Mouse (Mus musculus) adrenal gland, postnatal 4 days (tissue): ENCODE data around the gene Tmem185b. TPM values are rescaled to one million over a fixed set of nuclear protein-coding genes. Genes with fewer than 3 reads are reported as not detected.

Source experiments
- DNase-seq, 2 experiments: peaks; one replicate each; pipeline ENCODE4 v3.0.0; 2021 to 2022; ENCODE audit warnings: low spot score in 2 of 2, mixed read lengths in 2 of 2
- long read RNA-seq, 2 experiments: library from polyadenylated mRNA; stranded (forward); transcript quantifications; one replicate each; pipeline ENCODE4 v2.0.0; 2021
- total RNA-seq, 2 experiments: library from RNA; stranded (reverse); gene quantifications; 2 replicates each; pipeline ENCODE4 v1.2.3; 2021

The Tmem185b gene
- total RNA-seq = 10 to 100 TPM; 20.3 to 21.3 TPM
- long read RNA-seq, experiment 1, transcript Tmem185b-202 (1 exons, 2,824 nt) = major isoform, 21 of 21 reads
- long read RNA-seq, experiment 1, partial matches to known transcripts = 0 of 21 reads
- long read RNA-seq, experiment 1, other reads (novel, unspliced or antisense) = 0 of 21 reads
- long read RNA-seq, experiment 2, transcript Tmem185b-202 (1 exons, 2,824 nt) = major isoform, 24 of 25 reads
- long read RNA-seq, experiment 2, partial matches to known transcripts = 0 of 25 reads
- long read RNA-seq, experiment 2, other reads (novel, unspliced or antisense) = 0 of 25 reads

- peak; percentile 78 to 92 for DNase-seq
Observed at GRCm38 (mm10) chr1:119525689-119526591, at the start of gene Tmem185b. Gene Tmem185b (plus strand): TSS chr1:119526160.

DNA sequence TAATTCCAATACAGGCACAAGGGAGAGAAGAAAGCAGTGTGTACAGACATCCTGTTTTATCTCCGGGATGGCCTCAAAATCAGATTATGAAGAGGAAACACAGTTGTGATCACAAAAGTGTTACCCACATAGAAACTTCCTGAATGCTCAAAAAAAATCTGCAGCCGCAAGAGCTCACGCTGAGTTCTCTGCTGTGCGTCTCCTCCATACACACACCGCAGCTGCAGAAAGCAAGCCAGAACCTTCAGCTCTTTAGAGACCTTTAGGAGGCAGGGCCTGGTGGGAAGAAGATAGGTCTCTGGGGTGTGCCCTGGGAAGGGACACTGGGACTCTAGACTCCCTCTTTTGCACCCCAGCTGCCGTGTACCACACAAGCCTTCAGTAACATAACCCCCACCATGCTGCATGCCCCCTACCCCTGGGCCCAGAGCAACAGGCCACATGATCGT lies 49.0 kb upstream of the Tmem185b start:
- no peak for DNase-seq

DNA sequence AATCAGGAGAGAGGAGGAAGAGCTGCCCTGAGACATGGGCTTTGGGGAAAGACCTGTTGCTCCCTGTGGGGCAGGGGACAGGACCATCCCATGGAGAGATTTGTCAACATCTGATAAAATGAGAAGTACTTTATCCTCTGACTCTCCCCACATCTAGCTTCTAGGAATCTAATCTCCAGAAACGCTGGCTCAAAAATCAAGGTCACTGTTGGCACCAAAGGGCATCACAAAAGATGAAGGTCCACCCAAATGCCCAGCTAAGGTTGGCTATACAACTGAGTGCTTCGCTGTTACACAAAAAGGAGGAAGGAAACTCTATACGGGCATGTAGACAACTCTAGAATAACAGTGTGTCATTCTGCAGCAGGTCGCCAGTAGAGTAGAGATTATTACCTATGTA lies 46.3 kb upstream of the Tmem185b start:
- DNase-seq = no peak

- DNase-seq = no peak
Observed at GRCm38 (mm10) chr1:119480678-119481077, 45.3 kb upstream of the Tmem185b start.

- DNase-seq = no peak
Observed at GRCm38 (mm10) chr1:119481205-119481932, 44.6 kb upstream of the Tmem185b start.

DNA sequence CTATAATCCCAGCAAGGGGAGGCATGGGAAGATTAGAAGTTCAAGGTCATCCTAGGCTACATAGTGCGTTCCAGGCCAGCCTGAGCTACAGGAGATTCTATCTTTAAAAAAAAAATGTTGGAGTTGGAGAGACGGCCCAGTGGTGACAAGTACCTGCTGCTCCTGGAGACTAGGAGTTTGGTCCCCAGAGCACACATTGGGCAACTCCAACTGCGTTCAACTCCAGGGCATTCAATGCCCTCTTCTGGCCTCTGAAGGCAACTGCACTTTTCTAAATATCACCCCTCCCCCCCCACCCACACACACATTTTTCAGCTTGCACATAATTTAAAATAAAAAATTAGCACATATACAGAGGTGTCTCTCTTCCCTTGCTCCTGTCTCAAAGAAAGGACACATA lies 43.1 kb upstream of the Tmem185b start:
- DNase-seq = no peak

GRCm38 (mm10) chr1:119484457-119484856 lies 41.5 kb upstream of the Tmem185b start:
- DNase-seq = no peak

DNA sequence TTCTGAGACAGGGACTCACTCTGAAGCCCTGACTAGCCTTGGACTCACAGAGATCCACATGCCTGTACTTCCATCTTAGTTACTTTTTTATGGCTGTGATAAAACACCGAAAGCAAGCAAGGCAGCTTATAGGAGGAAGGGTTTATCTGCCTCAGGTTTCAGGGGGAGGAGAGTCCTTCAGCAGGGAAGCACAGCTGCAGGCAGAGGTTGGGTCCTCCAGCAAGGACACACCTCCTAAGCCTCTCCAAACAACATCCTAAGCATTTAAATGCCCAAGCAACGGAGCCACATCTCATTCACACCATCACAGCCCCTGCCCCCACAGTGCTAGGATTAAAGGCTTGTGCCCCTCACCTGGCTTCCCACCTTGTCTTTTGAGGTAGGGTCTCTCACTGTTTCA lies 40.1 kb upstream of the Tmem185b start:
- no peak for DNase-seq

DNA sequence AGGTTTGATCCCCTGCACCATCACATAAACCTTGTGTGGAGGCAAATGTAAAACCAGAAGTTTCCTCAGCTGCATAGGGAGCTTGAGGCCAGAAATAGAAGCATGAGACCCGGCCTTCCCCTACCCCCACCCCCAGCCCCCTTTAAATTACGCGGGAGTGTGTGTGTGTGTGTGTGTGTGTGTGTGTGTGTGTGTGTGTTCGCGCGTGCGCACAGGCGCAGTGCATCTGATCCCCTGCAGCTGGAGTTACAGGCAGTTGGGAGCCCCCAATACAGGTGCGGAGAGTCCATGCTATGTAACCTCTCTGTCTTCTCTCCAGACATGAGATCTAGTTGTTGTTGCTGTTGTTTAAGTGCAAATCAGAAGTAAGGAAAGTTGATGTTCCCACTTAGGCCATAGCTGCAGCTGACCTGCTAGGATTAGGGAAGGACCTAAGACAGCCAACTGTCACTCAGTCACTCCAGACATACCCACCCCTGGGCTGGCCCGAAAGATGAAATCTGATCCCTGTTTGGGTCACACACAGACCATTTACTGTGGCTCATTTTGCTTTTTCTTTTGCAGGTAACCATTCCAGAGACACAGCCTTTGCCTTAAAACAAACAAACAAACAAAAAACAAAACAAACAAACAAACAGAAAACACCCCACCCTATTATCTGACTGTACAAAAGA lies 37.9 kb upstream of the Tmem185b start:
- no peak for DNase-seq

GRCm38 (mm10) chr1:119490765-119491164 lies 35.2 kb upstream of the Tmem185b start:
- DNase-seq = no peak

DNA sequence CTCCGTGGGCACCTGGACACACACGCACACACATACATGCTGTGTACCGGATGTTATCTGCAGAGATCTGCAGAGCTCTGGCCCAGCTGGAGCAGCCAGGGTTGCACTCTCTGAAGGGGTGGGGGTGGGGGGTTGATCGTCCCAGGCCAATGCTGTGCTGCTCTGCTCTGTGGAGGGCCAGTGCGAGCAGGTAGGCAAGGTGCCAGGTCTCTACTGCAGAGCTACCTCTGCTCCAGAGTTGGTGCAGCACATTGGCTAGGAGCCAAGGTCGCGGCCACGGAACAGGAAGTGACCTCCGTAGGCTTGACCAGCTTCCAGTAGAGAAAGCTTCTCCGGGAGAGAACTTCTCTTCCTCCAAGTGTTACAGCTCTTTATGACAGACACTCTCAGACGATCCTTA lies 33.9 kb upstream of the Tmem185b start:
- peak; percentile 58 to 76 for DNase-seq

- no peak for DNase-seq
Observed at GRCm38 (mm10) chr1:119492505-119492904, 33.5 kb upstream of the Tmem185b start.

GRCm38 (mm10) chr1:119494024-119494711 lies 31.8 kb upstream of the Tmem185b start:
- DNase-seq = no peak

DNA sequence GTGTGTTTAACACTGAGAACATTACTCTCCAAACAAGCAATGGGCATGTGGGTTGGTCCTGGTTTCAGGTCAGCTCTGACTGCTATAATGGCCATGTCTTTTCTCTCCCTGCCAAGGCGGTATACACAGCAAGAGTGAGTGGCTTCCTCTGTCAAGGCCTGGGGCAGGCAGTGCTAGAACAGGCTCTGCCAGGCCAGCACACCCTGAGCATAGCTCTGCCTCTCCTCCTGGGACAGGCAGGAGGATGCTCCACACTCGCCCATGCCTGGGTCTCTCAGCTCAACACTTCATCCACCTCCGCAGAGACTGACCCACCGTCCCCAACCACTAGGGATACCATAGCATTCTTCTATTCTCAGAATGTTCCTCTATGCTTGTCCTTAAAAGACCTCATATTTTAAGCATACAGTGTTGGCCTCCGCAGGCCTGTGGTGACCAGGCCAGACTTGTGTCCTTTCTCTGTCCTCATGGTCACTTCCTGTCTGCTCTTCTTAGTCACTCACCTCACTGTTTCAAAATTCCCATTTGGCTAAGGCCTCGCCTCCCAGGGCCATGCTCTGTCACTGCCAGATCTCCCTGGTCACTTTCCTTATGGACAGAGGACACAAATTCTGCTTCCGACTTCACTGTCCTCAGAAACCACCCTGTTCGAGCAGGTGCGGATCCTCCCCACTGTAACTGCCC lies 31.1 kb upstream of the Tmem185b start:
- DNase-seq = no peak

GRCm38 (mm10) chr1:119495396-119495775 lies 30.6 kb upstream of the Tmem185b start:
- DNase-seq = no peak

GRCm38 (mm10) chr1:119497346-119498004 lies 28.5 kb upstream of the Tmem185b start:
- no peak for DNase-seq

- DNase-seq = no peak
Observed at GRCm38 (mm10) chr1:119498536-119499231, 27.3 kb upstream of the Tmem185b start.

DNA sequence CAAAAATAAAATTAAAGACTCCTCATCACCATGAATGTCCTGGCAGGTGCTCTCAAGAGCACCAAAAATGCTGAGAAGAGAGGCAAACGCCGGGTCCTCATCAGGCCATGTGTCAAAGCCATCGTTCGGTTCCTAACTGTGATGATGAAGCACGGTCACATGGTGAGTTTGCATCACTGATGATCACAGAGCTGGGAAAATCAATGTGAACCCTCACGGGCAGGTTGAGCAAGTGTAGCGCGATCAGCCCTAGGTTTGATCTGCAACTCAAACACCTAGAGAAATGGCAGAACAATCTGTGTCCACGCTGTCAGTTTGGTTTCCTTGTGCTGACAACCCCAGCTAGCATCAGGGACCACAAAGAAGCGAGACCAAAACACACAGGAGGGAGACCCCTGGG lies 26.5 kb upstream of the Tmem185b start:
- no peak for DNase-seq

- DNase-seq = no peak
Observed at GRCm38 (mm10) chr1:119501881-119502280, 24.1 kb upstream of the Tmem185b start.
